Mouse (Mus musculus) heart, postnatal 0 days (tissue): ENCODE measurements around the gene Tmem248.

Experiments
- CTCF ChIP-seq: IDR thresholded peaks from 2 replicates; pipeline ENCODE4 v1.5.1; 2016; ENCODE audit warnings: antibody characterized with exemption, control low read depth, low read depth
- EP300 ChIP-seq: IDR thresholded peaks from 2 replicates; pipeline ENCODE4 v1.6.1; 2016; ENCODE audit warnings: antibody characterized with exemption, low read depth

GRCm38 (mm10) chr5:130268976-130269375, 52.1 kb downstream of the Tmem248 start:
- TF ChIP-seq CTCF (no peak), EP300 (no peak)
